Mouse (Mus musculus): Measurements from ENCODE around the gene Pde7b. TPM values are rescaled to one million over a fixed set of nuclear protein-coding genes. Genes with fewer than 3 reads are reported as not detected.

Gene Pde7b
- polyA plus RNA-seq, 3 experiments from 2014 or later, result 0.16 to 1.7 (median 0.34) TPM

- ATAC-seq, result no peak
Observed at GRCm38 (mm10) chr10:20722651-20723520, 2.0 kb downstream of the Pde7b start.

- no peak for ATAC-seq
Observed at GRCm38 (mm10) chr10:20719201-20719600, 5.7 kb downstream of the Pde7b start.

GRCm38 (mm10) chr10:20700633-20701032, 24.2 kb downstream of the Pde7b start:
- ATAC-seq, result no peak

- no peak for ATAC-seq
Observed at GRCm38 (mm10) chr10:20699874-20700273, 25.0 kb downstream of the Pde7b start.

- no peak for ATAC-seq
Observed at GRCm38 (mm10) chr10:20695637-20696036, 29.2 kb downstream of the Pde7b start.

GRCm38 (mm10) chr10:20690002-20690401, 34.9 kb downstream of the Pde7b start:
- ATAC-seq, result no peak

GRCm38 (mm10) chr10:20684151-20684550, 40.7 kb downstream of the Pde7b start:
- ATAC-seq, result no peak

- no peak for ATAC-seq
Observed at GRCm38 (mm10) chr10:20680986-20681385, 43.9 kb downstream of the Pde7b start.

GRCm38 (mm10) chr10:20675321-20675720, 49.6 kb downstream of the Pde7b start:
- no peak for ATAC-seq

- peak; percentile 86 for ATAC-seq
Observed at GRCm38 (mm10) chr10:20673798-20674197, 51.1 kb downstream of the Pde7b start.

- ATAC-seq, result no peak
Observed at GRCm38 (mm10) chr10:20672591-20672990, 52.3 kb downstream of the Pde7b start.

- no peak for ATAC-seq
Observed at GRCm38 (mm10) chr10:20671621-20672020, 53.3 kb downstream of the Pde7b start.

- ATAC-seq, result no peak
Observed at GRCm38 (mm10) chr10:20670541-20670940, 54.3 kb downstream of the Pde7b start.

GRCm38 (mm10) chr10:20669467-20669866, 55.4 kb downstream of the Pde7b start:
- ATAC-seq, result no peak

GRCm38 (mm10) chr10:20668577-20668976, 56.3 kb downstream of the Pde7b start:
- no peak for ATAC-seq

GRCm38 (mm10) chr10:20666655-20667054, 58.2 kb downstream of the Pde7b start:
- ATAC-seq, result no peak

- no peak for ATAC-seq
Observed at GRCm38 (mm10) chr10:20662951-20663350, 61.9 kb downstream of the Pde7b start.

- no peak for ATAC-seq
Observed at GRCm38 (mm10) chr10:20661684-20662083, 63.2 kb downstream of the Pde7b start.

- ATAC-seq, result no peak
Observed at GRCm38 (mm10) chr10:20659718-20660117, 65.2 kb downstream of the Pde7b start.

GRCm38 (mm10) chr10:20659268-20659667, 65.6 kb downstream of the Pde7b start:
- ATAC-seq, result no peak

GRCm38 (mm10) chr10:20658716-20659115, 66.2 kb downstream of the Pde7b start:
- ATAC-seq, result no peak

GRCm38 (mm10) chr10:20657316-20658081, 67.4 kb downstream of the Pde7b start:
- ATAC-seq, result no peak

- no peak for ATAC-seq
Observed at GRCm38 (mm10) chr10:20654590-20654989, 70.3 kb downstream of the Pde7b start.

GRCm38 (mm10) chr10:20654187-20654586, 70.7 kb downstream of the Pde7b start:
- ATAC-seq, result no peak
